Mouse (Mus musculus) liver, embryonic 16.5 days (tissue): ENCODE results near the gene Aatf. TPM values are rescaled to one million over a fixed set of nuclear protein-coding genes. Genes with fewer than 3 reads are reported as not detected.
"Not testable (repeated sequence)": the region's sequence is repeated elsewhere in the genome, so short reads cannot be mapped to it uniquely, and the experiment has no call there.

Experiments used
- ATAC-seq: fragments of 200-750 bp; cut with Nextera tagmentation; 2 replicates; pipeline ENCODE4 v1.8.0; 2017; ENCODE audit warnings: low read depth, mild to moderate bottlenecking, moderate number of reproducible peaks, moderate library complexity
- H3K27ac ChIP-seq: fragments of 300-500 bp; sonication (generic); 2 replicates; pipeline ENCODE4 v1.5.1; 2014; ENCODE audit warnings: mild to moderate bottlenecking, low read length
- H3K27me3 ChIP-seq: fragments of 300-500 bp; sonication (generic); 2 replicates; pipeline ENCODE4 v1.6.1; 2014; ENCODE audit warnings: low read depth, low read length, mixed read lengths; ENCODE audit not compliant: control insufficient read depth, insufficient read depth
- H3K36me3 ChIP-seq: fragments of 300-500 bp; sonication (generic); 2 replicates; pipeline ENCODE4 v1.6.1; 2014; ENCODE audit warnings: mild to moderate bottlenecking; ENCODE audit not compliant: control insufficient read depth, insufficient read depth
- H3K4me1 ChIP-seq: fragments of 300-500 bp; sonication (generic); 2 replicates; pipeline ENCODE4 v1.6.1; 2014; ENCODE audit warnings: low read depth, low read length, mixed read lengths; ENCODE audit not compliant: control insufficient read depth
- H3K4me2 ChIP-seq: fragments of 300-500 bp; sonication (generic); 2 replicates; pipeline ENCODE4 v1.6.1; 2014; ENCODE audit warnings: low read depth, low read length, mixed read lengths
- H3K4me3 ChIP-seq: fragments of 300-500 bp; sonication (generic); 2 replicates; pipeline ENCODE4 v1.5.1; 2014; ENCODE audit warnings: low read depth, mild to moderate bottlenecking, low read length
- H3K9ac ChIP-seq: fragments of 300-500 bp; sonication (generic); 2 replicates; pipeline ENCODE4 v1.6.1; 2014; ENCODE audit warnings: low read depth, low read length
- H3K9me3 ChIP-seq: fragments of 300-500 bp; sonication (generic); replicated peaks from 2 replicates; pipeline ENCODE4 v1.6.1; 2016; ENCODE audit warnings: low read length; ENCODE audit not compliant: control insufficient read depth
- WGBS: fragments of 180-500 bp; shearing (Covaris S2); extraction: QIAGEN DNeasy Blood & Tissue Kit; methylation state at CpG from one replicate; pipeline ENCODE4 v1.1.7; 2014; ENCODE audit not compliant: insufficient replicate concordance; 5-methylcytosine and 5-hydroxymethylcytosine counted together
- polyA plus RNA-seq: library from polyadenylated mRNA; unstranded; fragments of >200 nt; fragmentation: Nextera tagmentation; extraction: Ambion mirVana; gene quantifications from 2 replicates; pipeline ENCODE4 v1.2.1, GENCODE M21; 2015

The Aatf gene
- polyA plus RNA-seq, 1 experiment from 2014 or later = 23.3 TPM

- no peak overlapping the region for H3K9ac ChIP-seq
Observed at GRCm38 (mm10) chr11:84410383-84410782, 102.9 kb downstream of the Aatf start.

GRCm38 (mm10) chr11:84406733-84407132 is 106.6 kb downstream of the Aatf start:
- Histone ChIP-seq H3K4me2 (no peak overlapping the region), H3K36me3 (no peaks in the 10 kb centered on the region), H3K27ac (no peak overlapping the region), H3K9ac (no peak overlapping the region), H3K9me3 (peaks cover 4% of the 10 kb centered on the region; the same call in 1 of the 2 replicates), H3K27me3 (no peaks in the 10 kb centered on the region), H3K4me3 (no peak overlapping the region), H3K4me1 (peaks cover 13% of the 10 kb centered on the region)
- no peak for ATAC-seq
- WGBS = 94% methylated on average over 4 of the region's 4 CpGs

More at GRCm38 (mm10) chr11:84410383-84410782, 102.9 kb downstream of the Aatf start:
- ATAC-seq = no peak
- no peak overlapping the region for H3K4me2 ChIP-seq
- 56% methylated on average over 4 of the region's 4 CpGs for WGBS
- no peaks in the 10 kb centered on the region for H3K27me3 ChIP-seq
- peaks cover 41% of the 10 kb centered on the region for H3K4me1 ChIP-seq
- H3K27ac ChIP-seq = no peak overlapping the region
- H3K9me3 ChIP-seq = peaks cover 4% of the 10 kb centered on the region; the same call in 1 of the 2 replicates
- no peak overlapping the region for H3K4me3 ChIP-seq
- H3K36me3 ChIP-seq = no peaks in the 10 kb centered on the region

DNA sequence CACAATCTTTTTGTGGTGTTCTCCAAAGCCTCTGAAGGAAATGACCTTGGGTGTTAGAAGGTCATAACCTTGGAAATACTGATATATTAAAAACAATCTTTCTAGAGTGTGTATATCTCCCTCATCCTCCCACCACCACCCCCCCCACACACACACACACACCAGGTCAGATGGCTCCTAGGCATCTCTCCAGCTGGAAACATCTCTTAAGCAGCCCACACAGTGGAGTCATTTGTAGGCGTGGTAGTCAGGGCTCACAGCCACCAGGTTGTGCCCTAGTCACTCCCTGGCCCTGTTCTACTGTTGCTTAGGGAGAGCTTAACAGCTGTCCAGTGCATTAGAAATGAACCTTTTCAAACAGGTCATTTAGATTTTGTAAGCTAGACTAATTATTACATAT is 118.3 kb downstream of the Aatf start:
- H3K27ac ChIP-seq = no peak overlapping the region
- no peak overlapping the region for H3K4me2 ChIP-seq
- no peak for ATAC-seq
- no peak overlapping the region for H3K9ac ChIP-seq
- H3K27me3 ChIP-seq = no peaks in the 10 kb centered on the region
- no peaks in the 10 kb centered on the region for H3K36me3 ChIP-seq
- H3K4me1 ChIP-seq = no peaks in the 10 kb centered on the region
- H3K4me3 ChIP-seq = no peak overlapping the region
- H3K9me3 ChIP-seq = no peaks in the 10 kb centered on the region
- 67% methylated on average over 1 of the region's 1 CpGs for WGBS

DNA sequence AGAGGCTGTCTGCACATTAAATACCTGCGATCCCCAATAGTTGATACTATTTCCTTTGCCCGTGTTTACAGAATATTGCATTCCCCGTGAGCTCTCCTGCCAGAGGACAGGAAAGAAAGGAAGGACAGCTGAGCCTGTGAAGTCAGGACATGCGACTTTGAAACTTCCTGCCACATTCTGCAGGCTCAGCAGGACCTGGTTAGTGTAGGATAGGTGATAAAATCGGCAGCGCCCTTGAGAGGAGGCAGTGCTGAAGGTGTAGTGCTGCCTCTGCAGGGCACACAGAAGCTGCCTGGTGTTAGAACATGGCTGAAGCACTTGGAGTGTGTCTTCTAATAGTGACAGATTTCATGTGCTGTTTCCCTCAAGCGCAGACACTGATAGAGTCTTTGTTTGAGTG is 119.8 kb downstream of the Aatf start:
- H3K9ac ChIP-seq = no peak overlapping the region
- H3K4me3 ChIP-seq = no peak overlapping the region
- ATAC-seq = no peak

GRCm38 (mm10) chr11:84392066-84392465 is 121.3 kb downstream of the Aatf start:
- H3K4me1 ChIP-seq, H3K9me3 ChIP-seq, ATAC-seq, H3K4me3 ChIP-seq, H3K9ac ChIP-seq, H3K36me3 ChIP-seq, H3K27ac ChIP-seq, H3K4me2 ChIP-seq, H3K27me3 ChIP-seq: not testable (repeated sequence)
- WGBS = 84% methylated on average over 7 of the region's 7 CpGs

More for the DNA sequence above, 119.8 kb downstream of the Aatf start:
- no peaks in the 10 kb centered on the region for H3K9me3 ChIP-seq
- no peaks in the 10 kb centered on the region for H3K27me3 ChIP-seq
- H3K36me3 ChIP-seq = no peaks in the 10 kb centered on the region
- WGBS = 55% methylated on average over 7 of the region's 7 CpGs
- H3K27ac ChIP-seq = no peak overlapping the region
- H3K4me1 ChIP-seq = no peaks in the 10 kb centered on the region
- no peak overlapping the region for H3K4me2 ChIP-seq

- WGBS = 82% methylated on average over 8 of the region's 8 CpGs
- H3K4me1 ChIP-seq = no peaks in the 10 kb centered on the region
- H3K4me3 ChIP-seq = no peak overlapping the region
- no peak overlapping the region for H3K4me2 ChIP-seq
- no peak overlapping the region for H3K27ac ChIP-seq
- ATAC-seq = no peak
- H3K27me3 ChIP-seq = no peaks in the 10 kb centered on the region
- no peaks in the 10 kb centered on the region for H3K36me3 ChIP-seq
- H3K9ac ChIP-seq = no peak overlapping the region
- no peaks in the 10 kb centered on the region for H3K9me3 ChIP-seq
Observed at GRCm38 (mm10) chr11:84391126-84391525, 122.2 kb downstream of the Aatf start.

DNA sequence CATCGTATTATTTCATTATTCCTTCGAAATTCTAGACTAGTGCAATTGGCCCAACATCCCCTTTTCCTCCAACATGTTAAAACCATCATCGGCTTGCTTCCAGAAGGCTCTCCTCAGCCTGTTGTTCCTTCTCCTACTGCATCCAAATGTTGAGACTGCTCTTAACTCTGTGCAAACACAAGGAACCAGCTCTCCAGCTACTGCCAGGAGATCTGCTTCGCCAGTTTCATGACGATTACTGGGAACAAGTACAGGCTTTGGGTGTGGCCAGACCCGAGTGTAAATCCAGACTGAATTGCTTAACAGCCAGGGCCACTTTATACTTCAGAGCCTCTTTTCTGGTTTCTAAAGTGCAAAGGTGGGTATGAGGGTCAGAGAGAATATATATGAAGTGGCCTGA is 124.0 kb downstream of the Aatf start:
- Histone ChIP-seq H3K9ac (no peak overlapping the region), H3K4me3 (no peak overlapping the region), H3K4me1 (no peaks in the 10 kb centered on the region), H3K27ac (no peak overlapping the region), H3K4me2 (no peak overlapping the region), H3K36me3 (no peaks in the 10 kb centered on the region), H3K9me3 (no peaks in the 10 kb centered on the region), H3K27me3 (no peaks in the 10 kb centered on the region)
- WGBS = 73% methylated on average over 6 of the region's 6 CpGs
- no peak for ATAC-seq

GRCm38 (mm10) chr11:84383891-84384290 is 129.4 kb downstream of the Aatf start:
- Histone ChIP-seq H3K9me3 (no peaks in the 10 kb centered on the region), H3K4me2 (no peak overlapping the region), H3K27ac (no peak overlapping the region), H3K4me3 (no peak overlapping the region), H3K36me3 (no peaks in the 10 kb centered on the region), H3K27me3 (no peaks in the 10 kb centered on the region), H3K4me1 (no peaks in the 10 kb centered on the region), H3K9ac (no peak overlapping the region)
- ATAC-seq = no peak
- WGBS = 81% methylated on average over 6 of the region's 6 CpGs

GRCm38 (mm10) chr11:84382450-84382849 is 130.9 kb downstream of the Aatf start:
- Histone ChIP-seq H3K9me3 (no peaks in the 10 kb centered on the region), H3K27me3 (no peaks in the 10 kb centered on the region), H3K4me2 (no peak overlapping the region), H3K9ac (no peak overlapping the region), H3K27ac (no peak overlapping the region), H3K4me3 (no peak overlapping the region), H3K4me1 (no peaks in the 10 kb centered on the region), H3K36me3 (no peaks in the 10 kb centered on the region)
- no peak for ATAC-seq
- 83% methylated on average over 13 of the region's 13 CpGs for WGBS
